Mouse (Mus musculus): ENCODE data around the gene Il1rapl1.

GRCm38 (mm10) chrX:87813884-87814283 lies 301.6 kb downstream of the Il1rapl1 start:
- TF ChIP-seq GATA1 (IDR thresholded peaks at IDR 0.05; ENCODE audit: low read length) (no peak), TAL1 (IDR thresholded peaks at IDR 0.05; ENCODE audit: low read length) (no peak)

All from erythroblast, embryonic 14.5 days (primary cell).